Mouse (Mus musculus) subcutaneous adipose tissue, adult 2 months (tissue): ENCODE data around the gene 4930502E18Rik. TPM values are rescaled to one million over a fixed set of nuclear protein-coding genes. Genes with fewer than 3 reads are reported as not detected.

Experiments
- polyA plus RNA-seq: library from polyadenylated mRNA; depleted of rRNA; stranded (reverse); fragments of >200 nt; gene quantifications from 2 replicates; pipeline ENCODE4 v1.2.3, GENCODE M21; 2012; ENCODE audit warnings: low replicate concordance; rRNA removed

The 4930502E18Rik gene
- polyA plus RNA-seq = 0.13 TPM in 1 of 2 replicates, not detected in the other

GRCm38 (mm10) chrX:53724596-53724995 is at the start of gene 4930502E18Rik:
Gene 4930502E18Rik, plus strand, starts transcription at chrX:53724826.

GRCm38 (mm10) chrX:53757736-53758135 is 33.1 kb downstream of the 4930502E18Rik start, which contains the start of gene 1700013H16Rik:
Gene 1700013H16Rik, minus strand, starts transcription at chrX:53757831.

GRCm38 (mm10) chrX:53776276-53776675 is 51.6 kb downstream of the 4930502E18Rik start, which contains the start of gene Zfp36l3:
Gene Zfp36l3, minus strand, starts transcription at chrX:53776394.

Other genes with a start within 250 kb of the 4930502E18Rik start
- gene Rtl8c, start 116.8 kb upstream of the 4930502E18Rik start, polyA plus RNA-seq = 54.6 and 67.2 TPM in 2 replicates
- not detected in 2 replicates for gene Gm14597, start 115.8 kb upstream of the 4930502E18Rik start, polyA plus RNA-seq
- 271 and 298 TPM in 2 replicates for gene Rtl8a, start 81.1 kb upstream of the 4930502E18Rik start, polyA plus RNA-seq
- gene Rtl8b, start 54.4 kb upstream of the 4930502E18Rik start, polyA plus RNA-seq = 269 and 359 TPM in 2 replicates
- not detected in 2 replicates for gene 1700013H16Rik, start 33.0 kb downstream of the 4930502E18Rik start, polyA plus RNA-seq
- gene Zfp36l3, start 51.6 kb downstream of the 4930502E18Rik start, polyA plus RNA-seq = 0.07 TPM in 1 of 2 replicates, not detected in the other
- 0.12 and 0.14 TPM in 2 replicates for gene Xlr, start 72.9 kb downstream of the 4930502E18Rik start, polyA plus RNA-seq